In the genomic region with DNA sequence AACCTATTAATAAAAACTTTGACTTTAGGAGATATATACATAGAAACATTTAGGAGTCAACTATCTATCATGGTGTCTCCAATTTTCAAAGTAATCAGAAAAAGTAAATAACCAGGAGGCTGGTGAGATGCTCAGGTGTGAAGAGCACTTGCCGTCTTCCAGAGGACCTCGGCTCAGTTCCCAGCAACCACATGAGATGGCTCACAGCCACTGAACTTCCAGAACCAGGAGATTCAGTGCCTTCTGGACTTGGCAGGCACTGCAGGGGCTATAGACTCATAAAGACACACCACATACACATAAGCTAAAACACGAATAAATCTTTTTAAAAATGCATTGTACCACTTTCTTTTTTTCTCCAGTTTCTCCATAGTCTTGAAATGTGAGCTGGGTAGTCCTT, we compare ENCODE assay signal across 19 mouse cellular contexts.
"Had no signal": no experiment of that assay in that cellular context is flagged by ENCODE, and none has a peak within 500 bp of the region (broad histone marks: within the 10 kb centered on the region; RNA-seq: fewer than 3 reads in every experiment).

No protein-coding gene starts in this region.

- H3K4me1 ChIP-seq: limb, embryonic 10.5 days; limb, embryonic 13.5 days; liver, embryonic 12.5 days; liver, embryonic 15.5 days; lung, embryonic 15.5 days; midbrain, embryonic 10.5 days; midbrain, embryonic 13.5 days had no signal

- H3K4me2 ChIP-seq: kidney, embryonic 15.5 days; limb, embryonic 13.5 days; liver, embryonic 12.5 days; liver, embryonic 15.5 days; lung, embryonic 15.5 days; midbrain, embryonic 13.5 days had no signal

- H3K27ac ChIP-seq: kidney, embryonic 15.5 days; limb, embryonic 10.5 days; limb, embryonic 13.5 days; liver, embryonic 12.5 days; liver, embryonic 15.5 days; lung, embryonic 15.5 days; midbrain, embryonic 10.5 days; midbrain, embryonic 13.5 days had no signal

- DNase-seq: kidney, postnatal 10 days; kidney, postnatal 36 days; layer of hippocampus, postnatal 36 days; liver; lung, adult 18-20 months; lung, postnatal 10 days; lung, postnatal 36 days; thymus, adult 2 months; thymus, postnatal 14 days; thymus, postnatal 4 days had no signal

- H3K9me3 ChIP-seq: kidney, embryonic 15.5 days; limb, embryonic 10.5 days; limb, embryonic 13.5 days; liver, embryonic 12.5 days; liver, embryonic 15.5 days; lung, embryonic 15.5 days; midbrain, embryonic 10.5 days had no signal

- H3K27me3 ChIP-seq: kidney, embryonic 15.5 days; limb, embryonic 13.5 days; liver, embryonic 12.5 days; liver, embryonic 15.5 days; lung, embryonic 15.5 days; midbrain, embryonic 13.5 days had no signal

- H3K9ac ChIP-seq: kidney, embryonic 15.5 days; limb, embryonic 13.5 days; liver, embryonic 12.5 days; liver, embryonic 15.5 days; lung, embryonic 15.5 days; midbrain, embryonic 13.5 days had no signal

- H3K4me3 ChIP-seq: kidney, embryonic 15.5 days; limb, embryonic 10.5 days; limb, embryonic 13.5 days; liver, embryonic 12.5 days; liver, embryonic 15.5 days; lung, embryonic 15.5 days; megakaryocyte, embryonic 14.5 days; midbrain, embryonic 10.5 days; midbrain, embryonic 13.5 days had no signal

- ATAC-seq: liver, embryonic 12.5 days; midbrain, embryonic 13.5 days had no signal
